Mouse (Mus musculus): ENCODE measurements around the gene Zfp592.

GRCm38 (mm10) chr7:81072463-81072862 is 79.0 kb downstream of the Zfp592 start:
- TF ChIP-seq POLR2A (IDR thresholded peaks at IDR 0.05; ENCODE audit: borderline replicate concordance, insufficient read depth, low read length) (no peak), CTCF (IDR thresholded peaks at IDR 0.05; ENCODE audit: borderline replicate concordance, insufficient read depth, low read depth, low read length) (no peak)
